Mouse (Mus musculus) E14TG2a.4 (cell line): ENCODE measurements around the gene Zfp408.

Source experiments
- H3K27me3 ChIP-seq: 2 replicates; pipeline ENCODE4 v1.6.1; 2014; ENCODE audit warnings: low read length, control low read depth; ENCODE audit not compliant: insufficient read depth
- H3K36me3 ChIP-seq: 2 replicates; pipeline ENCODE4 v1.6.1; 2014; ENCODE audit warnings: low read length, control low read depth; ENCODE audit not compliant: insufficient read depth
- H3K4me1 ChIP-seq: replicated peaks from 2 replicates; pipeline ENCODE4 v1.6.1; 2014; ENCODE audit warnings: low read depth, low read length, control low read depth
- H3K4me3 ChIP-seq: replicated peaks from 2 replicates; pipeline ENCODE4 v1.5.1; 2014; ENCODE audit warnings: mild to moderate bottlenecking, low read length
- H3K9me3 ChIP-seq: 2 replicates; pipeline ENCODE4 v1.6.1; 2014; ENCODE audit warnings: low read length, control low read depth
- CTCF ChIP-seq: conservative IDR thresholded peaks from 2 replicates; pipeline ENCODE4 v1.5.1; 2014; ENCODE audit warnings: low read length
- NANOG ChIP-seq: IDR thresholded peaks from 2 replicates; pipeline ENCODE4 v1.6.1; 2014; ENCODE audit warnings: borderline replicate concordance, low read length, mixed read lengths
- POU5F1 ChIP-seq: IDR thresholded peaks from 2 replicates; pipeline ENCODE4 v1.6.1; 2014; ENCODE audit warnings: low read length, borderline replicate concordance

Gene Zfp408

GRCm38 (mm10) chr2:91659657-91660056, 10.1 kb upstream of the Zfp408 start:
- Histone ChIP-seq H3K9me3 (no peaks in the 10 kb centered on the region), H3K36me3 (peaks cover 82% of the 10 kb centered on the region), H3K4me1 (peaks cover 27% of the 10 kb centered on the region), H3K27me3 (no peaks in the 10 kb centered on the region), H3K4me3 (no peak overlapping the region)
- TF ChIP-seq POU5F1 = no peak
- TF ChIP-seq NANOG = no peak
- TF ChIP-seq CTCF = no peak

- no peak for TF ChIP-seq POU5F1
- TF ChIP-seq NANOG = no peak
- peak; percentile 49 for TF ChIP-seq CTCF
- no peaks in the 10 kb centered on the region for H3K9me3 ChIP-seq
- no peak overlapping the region for H3K4me3 ChIP-seq
- H3K4me1 ChIP-seq = peaks cover 42% of the 10 kb centered on the region
- H3K36me3 ChIP-seq = peaks cover 76% of the 10 kb centered on the region
- H3K27me3 ChIP-seq = no peaks in the 10 kb centered on the region
These were observed 7.2 kb upstream of the Zfp408 start for GRCm38 (mm10) chr2:91656774-91657173.

GRCm38 (mm10) chr2:91655827-91656226, 6.2 kb upstream of the Zfp408 start:
- TF ChIP-seq NANOG (no peak), POU5F1 (no peak), CTCF (no peak)
- Histone ChIP-seq H3K9me3 (no peaks in the 10 kb centered on the region), H3K27me3 (no peaks in the 10 kb centered on the region), H3K36me3 (peaks cover 70% of the 10 kb centered on the region), H3K4me3 (no peak overlapping the region), H3K4me1 (peaks cover 52% of the 10 kb centered on the region)

- no peaks in the 10 kb centered on the region for H3K27me3 ChIP-seq
- H3K36me3 ChIP-seq = peaks cover 69% of the 10 kb centered on the region
- no peak overlapping the region for H3K4me3 ChIP-seq
- peaks cover 56% of the 10 kb centered on the region for H3K4me1 ChIP-seq
- TF ChIP-seq NANOG (no peak), POU5F1 (no peak), CTCF (no peak)
- no peaks in the 10 kb centered on the region for H3K9me3 ChIP-seq
These were observed 5.8 kb upstream of the Zfp408 start for GRCm38 (mm10) chr2:91655388-91655787.

- Histone ChIP-seq H3K9me3 (no peaks in the 10 kb centered on the region), H3K27me3 (no peaks in the 10 kb centered on the region), H3K4me3 (no peak overlapping the region), H3K4me1 (peaks cover 67% of the 10 kb centered on the region), H3K36me3 (peaks cover 54% of the 10 kb centered on the region)
- no peak for TF ChIP-seq CTCF
- TF ChIP-seq POU5F1 = no peak
- no peak for TF ChIP-seq NANOG
These were observed 3.3 kb upstream of the Zfp408 start for GRCm38 (mm10) chr2:91652863-91653262.

GRCm38 (mm10) chr2:91651458-91652258, 2.1 kb upstream of the Zfp408 start:
- Histone ChIP-seq H3K27me3 (no peaks in the 10 kb centered on the region), H3K36me3 (peaks cover 54% of the 10 kb centered on the region), H3K4me1 (peaks cover 70% of the 10 kb centered on the region), H3K4me3 (0 out of 2 replicates have a peak overlapping the region, but pooled peaks have one; percentile 8), H3K9me3 (no peaks in the 10 kb centered on the region)
- TF ChIP-seq CTCF (no peak), POU5F1 (no peak), NANOG (no peak)

GRCm38 (mm10) chr2:91650360-91650995, 887 bp upstream of the Zfp408 start:
- H3K36me3 ChIP-seq = peaks cover 54% of the 10 kb centered on the region
- no peaks in the 10 kb centered on the region for H3K27me3 ChIP-seq
- TF ChIP-seq NANOG (no peak), POU5F1 (no peak), CTCF (no peak)
- peaks cover 70% of the 10 kb centered on the region for H3K4me1 ChIP-seq
- peak overlapping the region; percentile 99 for H3K4me3 ChIP-seq
- H3K9me3 ChIP-seq = no peaks in the 10 kb centered on the region

GRCm38 (mm10) chr2:91649152-91649551, 439 bp downstream of the Zfp408 start:
- Histone ChIP-seq H3K9me3 (no peaks in the 10 kb centered on the region), H3K36me3 (peaks cover 54% of the 10 kb centered on the region), H3K4me3 (peak overlapping the region; percentile 99), H3K27me3 (no peaks in the 10 kb centered on the region), H3K4me1 (peaks cover 79% of the 10 kb centered on the region)
- no peak for TF ChIP-seq CTCF
- TF ChIP-seq NANOG = no peak
- no peak for TF ChIP-seq POU5F1

- no peaks in the 10 kb centered on the region for H3K9me3 ChIP-seq
- no peak for TF ChIP-seq NANOG
- peak; percentile 97 for TF ChIP-seq CTCF
- peaks cover 87% of the 10 kb centered on the region for H3K4me1 ChIP-seq
- H3K27me3 ChIP-seq = no peaks in the 10 kb centered on the region
- H3K36me3 ChIP-seq = peaks cover 63% of the 10 kb centered on the region
- H3K4me3 ChIP-seq = no peak overlapping the region
These were observed 2.9 kb downstream of the Zfp408 start for GRCm38 (mm10) chr2:91646733-91647132.
